Mouse (Mus musculus) embryonic fibroblast, embryonic 13.5 days (primary cell): ENCODE measurements around the gene AC124502.3. TPM values are rescaled to one million over a fixed set of nuclear protein-coding genes. Genes with fewer than 3 reads are reported as not detected.

ENCODE experiments used
- H3K27ac ChIP-seq: 2 replicates; pipeline ENCODE4 v1.5.1; 2012; ENCODE audit warnings: low read length, control low read depth, inconsistent platforms; ENCODE audit not compliant: insufficient read depth
- H3K4me1 ChIP-seq: 2 replicates; pipeline ENCODE4 v1.6.1; 2011; ENCODE audit warnings: low read length; ENCODE audit not compliant: control insufficient read depth, insufficient read depth
- H3K4me3 ChIP-seq: 2 replicates; pipeline ENCODE4 v1.5.1; 2011; ENCODE audit warnings: mild to moderate bottlenecking, control low read depth, low read length; ENCODE audit not compliant: insufficient read depth
- CTCF ChIP-seq: IDR thresholded peaks from 2 replicates; pipeline ENCODE4 v1.5.1; 2011; ENCODE audit warnings: mild to moderate bottlenecking, control low read depth, low read length, moderate library complexity, borderline replicate concordance; ENCODE audit not compliant: insufficient read depth
- POLR2A ChIP-seq: IDR thresholded peaks from 2 replicates; pipeline ENCODE4 v1.6.1; 2011; ENCODE audit warnings: low read depth, mild to moderate bottlenecking, control low read depth, low read length, moderate library complexity
- polyA plus RNA-seq: library from polyadenylated mRNA; stranded (reverse); fragments of >200 nt; gene quantifications from 2 replicates; pipeline ENCODE4 v1.2.4, GENCODE M21; 2011; ENCODE audit warnings: low read depth; ENCODE audit not compliant: missing spikeins, insufficient read length

The AC124502.3 gene
- polyA plus RNA-seq, 1 experiment: 1.5 TPM

GRCm38 (mm10) chr19:5023621-5024479 lies 14.8 kb upstream of the AC124502.3 start, which contains the start of gene Slc29a2:
TSS of gene Slc29a2 (plus strand) at chr19:5023860.
- Histone ChIP-seq H3K27ac (peak within 1 kb of the TSS; percentile 27; the same call in 1 of the 2 replicates), H3K4me3 (peak within 1 kb of the TSS; percentile 69), H3K4me1 (peaks cover 9% of the 10 kb centered on the region; the same call in 1 of the 2 replicates)
- TF ChIP-seq POLR2A (peak; percentile 97), CTCF (no peak)

- no peak for TF ChIP-seq CTCF
- TF ChIP-seq POLR2A: no peak
- Histone ChIP-seq H3K27ac (no peak overlapping the region), H3K4me3 (no peak overlapping the region), H3K4me1 (peaks cover 8% of the 10 kb centered on the region; the same call in 1 of the 2 replicates)
Observed at GRCm38 (mm10) chr19:5026111-5026510, 12.6 kb upstream of the AC124502.3 start.

- Histone ChIP-seq H3K4me3 (no peak overlapping the region), H3K27ac (no peak overlapping the region), H3K4me1 (no peaks in the 10 kb centered on the region)
- TF ChIP-seq POLR2A (no peak), CTCF (no peak)
Observed at GRCm38 (mm10) chr19:5032686-5033085, 6.0 kb upstream of the AC124502.3 start.

- H3K27ac ChIP-seq: no peak overlapping the region
- peaks cover 3% of the 10 kb centered on the region; the same call in 1 of the 2 replicates for H3K4me1 ChIP-seq
- no peak for TF ChIP-seq CTCF
- no peak for TF ChIP-seq POLR2A
Observed at GRCm38 (mm10) chr19:5036577-5036976, 2.1 kb upstream of the AC124502.3 start.

GRCm38 (mm10) chr19:5037678-5038571 lies 766 bp upstream of the AC124502.3 start:
- peaks cover 6% of the 10 kb centered on the region; the same call in 1 of the 2 replicates for H3K4me1 ChIP-seq
- no peak overlapping the region for H3K27ac ChIP-seq
- TF ChIP-seq POLR2A (peak; percentile 3; the same call in 1 of the 2 replicates), CTCF (no peak)
- H3K4me3 ChIP-seq: peak overlapping the region; percentile 70

More at GRCm38 (mm10) chr19:5036577-5036976, 2.1 kb upstream of the AC124502.3 start:
- no peak overlapping the region for H3K4me3 ChIP-seq

GRCm38 (mm10) chr19:5039301-5040114 lies 817 bp downstream of the AC124502.3 start:
- Histone ChIP-seq H3K4me3 (peak overlapping the region; percentile 70), H3K4me1 (peaks cover 6% of the 10 kb centered on the region; the same call in 1 of the 2 replicates), H3K27ac (no peak overlapping the region)
- TF ChIP-seq POLR2A (no peak), CTCF (no peak)

- TF ChIP-seq CTCF: no peak
- TF ChIP-seq POLR2A: peak; percentile 59
- H3K4me1 ChIP-seq: peaks cover 11% of the 10 kb centered on the region; the same call in 1 of the 2 replicates
- H3K27ac ChIP-seq: peak within 1 kb of the TSS; percentile 45
- peak within 1 kb of the TSS; percentile 70 for H3K4me3 ChIP-seq
Observed at GRCm38 (mm10) chr19:5040862-5041523, 2.3 kb downstream of the AC124502.3 start, which contains the start of gene Brms1. TSS of gene Brms1 (plus strand) at chr19:5041354.

GRCm38 (mm10) chr19:5041588-5041987 lies 2.9 kb downstream of the AC124502.3 start:
- Histone ChIP-seq H3K27ac (peak overlapping the region; percentile 45), H3K4me1 (peaks cover 11% of the 10 kb centered on the region; the same call in 1 of the 2 replicates), H3K4me3 (peak overlapping the region; percentile 70)
- TF ChIP-seq CTCF (no peak), POLR2A (no peak; the same call in 1 of the 2 replicates)
